Mouse (Mus musculus): ENCODE measurements around the gene Eps15.

DNA sequence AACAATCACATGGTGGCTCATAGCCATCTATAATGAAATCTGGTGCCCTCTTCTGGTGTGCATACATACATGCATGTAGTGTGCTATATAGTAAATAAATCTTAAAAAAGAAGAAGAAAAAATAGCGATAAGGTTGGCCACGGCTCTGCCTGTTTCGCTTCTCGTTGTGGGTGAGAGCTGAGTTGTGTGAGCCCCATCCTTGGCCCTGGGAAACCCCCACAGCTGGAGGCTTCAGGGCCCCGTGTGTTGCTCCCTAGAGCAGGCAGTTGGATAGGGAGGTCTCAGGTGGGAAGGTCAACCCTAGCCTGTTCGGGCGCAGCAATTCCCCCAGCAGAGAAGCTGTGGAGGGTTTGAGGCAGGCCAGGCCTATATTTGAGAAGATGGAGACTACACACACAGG, 150.2 kb downstream of the Eps15 start:
- TF ChIP-seq CTCF (IDR thresholded peaks at IDR 0.05; ENCODE audit: low read depth) (no peak), EP300 (IDR thresholded peaks at IDR 0.05; ENCODE audit: low read depth) (no peak)
